Mouse (Mus musculus): ENCODE data around the gene Gm44790.

- TF ChIP-seq POLR2A (IDR thresholded peaks at IDR 0.05; ENCODE audit: low read depth, low read length) (no peak), CTCF (conservative IDR thresholded peaks at IDR 0.05; ENCODE audit: insufficient read depth, insufficient read length, low read depth, low read length) (no peak)
Measured at GRCm38 (mm10) chr6:86471760-86472099, 45.3 kb downstream of the Gm44790 start.
